Mouse (Mus musculus) gastrocnemius, postnatal 14 days (tissue): Measurements from ENCODE around the gene Cdh23. TPM values are rescaled to one million over a fixed set of nuclear protein-coding genes. Genes with fewer than 3 reads are reported as not detected.

Experiments used
- DNase-seq: peaks from one replicate; pipeline ENCODE4 v3.0.0; 2021; ENCODE audit warnings: mixed read lengths
- intact Hi-C: fragments of 180-260 bp; cut with DNase I; formaldehyde crosslinking; loops from one replicate; pipeline ENCODE4 v1.15.1; 2025; ENCODE audit warnings: low total_unique reads
- total RNA-seq, 2 experiments: library from RNA; stranded (reverse); gene quantifications; 2 replicates each; pipeline ENCODE4 v1.2.3; 2021

Gene Cdh23
- total RNA-seq, 2 experiments from 2014 or later, result 2.4 to 4.4 TPM

- DNase-seq, result no peak
- intact Hi-C loops, result no loop called here
Observed at GRCm38 (mm10) chr10:60390177-60390903, 305.9 kb downstream of the Cdh23 start.

- intact Hi-C loops, result no loop called here
- no peak for DNase-seq
Observed at GRCm38 (mm10) chr10:60389447-60389865, 306.8 kb downstream of the Cdh23 start.

GRCm38 (mm10) chr10:60388332-60388731, 308.0 kb downstream of the Cdh23 start:
- intact Hi-C loops, result no loop called here
- DNase-seq, result no peak

GRCm38 (mm10) chr10:60381142-60381925, 315.0 kb downstream of the Cdh23 start:
- no peak for DNase-seq
- intact Hi-C loops, result no loop called here

- DNase-seq, result no peak
- intact Hi-C loops, result no loop called here
Observed at GRCm38 (mm10) chr10:60380229-60380628, 316.1 kb downstream of the Cdh23 start.

DNA sequence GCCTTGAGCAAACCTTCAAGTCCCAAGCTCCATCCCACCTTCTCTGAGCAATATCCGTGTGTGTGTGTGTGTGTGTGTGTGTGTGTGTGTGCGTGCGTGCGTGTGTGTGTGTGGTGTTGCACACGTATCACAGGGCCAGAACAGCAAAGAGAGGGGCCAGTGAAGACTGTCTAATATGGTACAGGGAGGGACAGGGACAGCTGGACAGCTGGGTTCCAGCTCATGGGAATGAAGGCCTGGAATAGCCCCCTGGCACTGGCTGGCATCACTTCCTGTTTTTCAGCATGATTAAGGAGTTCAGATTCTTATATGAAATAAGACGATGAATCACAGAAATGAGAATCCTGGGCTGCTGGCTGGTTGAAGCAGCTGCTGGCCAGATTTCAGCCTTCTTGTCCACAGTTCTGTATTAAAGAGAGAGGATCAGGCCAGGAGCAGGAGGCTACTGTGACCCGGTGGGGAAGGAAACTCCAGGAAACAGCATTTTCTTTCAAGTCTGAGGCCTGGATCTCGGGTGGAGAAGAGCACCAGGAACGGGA, 316.8 kb downstream of the Cdh23 start:
- DNase-seq, result no peak
- intact Hi-C loops, result no loop called here

GRCm38 (mm10) chr10:60376704-60377103, 319.6 kb downstream of the Cdh23 start:
- DNase-seq, result no peak
- intact Hi-C loops, result no loop called here

GRCm38 (mm10) chr10:60373937-60374578, 322.2 kb downstream of the Cdh23 start:
- intact Hi-C loops, result no loop called here
- peak; percentile 44 for DNase-seq

GRCm38 (mm10) chr10:60373543-60373936, 322.8 kb downstream of the Cdh23 start:
- DNase-seq, result no peak
- intact Hi-C loops, result no loop called here

GRCm38 (mm10) chr10:60371596-60372386, 324.5 kb downstream of the Cdh23 start:
- intact Hi-C loops, result no loop called here
- no peak for DNase-seq

DNA sequence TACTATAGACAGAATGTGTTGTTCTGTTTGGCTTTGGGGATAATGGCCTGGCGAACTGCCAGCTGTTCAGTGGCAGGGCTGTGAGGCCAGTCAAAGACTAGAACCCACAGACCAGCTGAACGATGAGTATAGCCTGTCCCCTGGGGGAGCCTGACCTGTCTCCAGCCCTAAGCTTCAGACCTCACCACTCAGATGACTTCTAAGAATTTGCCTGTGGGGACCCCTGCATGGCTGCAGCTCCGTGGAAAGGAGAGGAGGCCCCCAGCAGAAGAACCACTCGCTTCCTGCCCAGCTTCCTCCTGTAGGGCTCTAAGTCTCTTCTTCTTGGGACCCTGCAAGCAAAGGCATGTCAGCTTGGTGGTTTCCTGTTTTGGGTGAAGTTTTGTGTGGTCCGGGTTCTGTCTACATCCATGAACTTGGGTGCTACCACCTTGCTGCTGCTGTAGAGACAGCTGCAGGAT, 325.7 kb downstream of the Cdh23 start:
- intact Hi-C loops, result no loop called here
- no peak for DNase-seq

DNA sequence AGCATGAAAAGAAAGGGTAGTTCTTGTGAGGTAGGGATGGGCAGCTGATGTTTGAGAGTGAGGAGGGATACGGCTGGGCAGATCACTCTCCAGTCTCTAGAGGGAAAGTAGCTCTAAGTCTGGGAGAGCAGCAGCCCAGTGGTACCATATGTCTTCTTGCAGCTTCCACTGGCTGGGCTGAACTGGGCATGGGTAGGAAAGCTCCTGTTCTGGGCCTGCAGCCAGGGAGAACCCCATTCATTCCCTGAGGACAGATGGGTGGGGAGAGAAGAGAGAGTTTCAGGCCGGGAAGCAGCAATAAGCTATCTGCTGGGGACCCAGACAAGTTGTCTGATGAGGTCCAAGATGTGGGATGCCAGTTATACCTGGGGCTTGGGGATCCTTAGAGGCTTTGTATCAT, 326.2 kb downstream of the Cdh23 start:
- intact Hi-C loops, result no loop called here

GRCm38 (mm10) chr10:60369405-60369804, 326.9 kb downstream of the Cdh23 start:
- intact Hi-C loops, result no loop called here
- no peak for DNase-seq

More for the DNA sequence above, 326.2 kb downstream of the Cdh23 start:
- DNase-seq, result no peak

- no peak for DNase-seq
- intact Hi-C loops, result no loop called here
Observed at GRCm38 (mm10) chr10:60367904-60368303, 328.4 kb downstream of the Cdh23 start.

DNA sequence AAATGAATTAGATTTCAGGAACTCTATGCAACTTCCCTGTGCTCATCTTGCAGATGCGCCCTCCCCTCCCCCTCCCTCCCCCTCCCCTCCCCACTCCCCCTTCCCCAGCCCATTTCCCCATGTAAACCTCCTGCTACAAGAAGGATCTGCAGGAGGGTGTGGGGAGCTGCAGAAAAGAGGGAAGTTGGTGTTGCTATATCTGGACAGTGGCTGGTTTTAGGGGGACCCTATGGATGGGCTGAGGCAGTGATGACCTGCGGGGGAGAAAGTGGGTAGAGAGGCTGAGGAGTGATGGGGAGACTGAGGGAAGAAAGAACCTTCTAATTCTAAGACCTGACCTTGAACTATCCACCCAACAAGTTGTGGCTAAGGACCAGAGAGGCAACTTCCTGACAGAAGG, 329.1 kb downstream of the Cdh23 start:
- intact Hi-C loops, result no loop called here
- DNase-seq, result no peak

GRCm38 (mm10) chr10:60363426-60363825, 332.9 kb downstream of the Cdh23 start:
- intact Hi-C loops, result no loop called here
- no peak for DNase-seq

DNA sequence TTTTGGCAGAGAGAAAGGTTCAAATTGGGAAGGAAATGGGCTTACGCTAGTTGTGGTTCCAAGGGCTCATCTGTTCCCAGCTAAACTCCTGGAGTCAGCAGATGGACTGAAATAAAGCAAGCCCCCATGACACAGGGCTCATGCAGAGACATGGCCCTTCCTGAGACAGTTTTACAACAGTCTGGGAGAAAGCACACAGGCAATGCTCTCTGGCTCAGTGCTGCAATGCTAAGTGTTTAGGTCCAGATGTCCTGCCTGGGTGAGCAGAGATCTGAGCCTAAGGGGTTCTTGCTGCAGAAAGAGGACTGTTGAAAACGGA, 334.0 kb downstream of the Cdh23 start:
- intact Hi-C loops, result no loop called here
- no peak for DNase-seq

GRCm38 (mm10) chr10:60361615-60362309, 334.5 kb downstream of the Cdh23 start:
- no peak for DNase-seq
- intact Hi-C loops, result no loop called here

- no peak for DNase-seq
- intact Hi-C loops, result no loop called here
Observed at GRCm38 (mm10) chr10:60358776-60359175, 337.5 kb downstream of the Cdh23 start.
